Comparison of ENCODE assay signal across 25 mouse cellular contexts in the genomic region with DNA sequence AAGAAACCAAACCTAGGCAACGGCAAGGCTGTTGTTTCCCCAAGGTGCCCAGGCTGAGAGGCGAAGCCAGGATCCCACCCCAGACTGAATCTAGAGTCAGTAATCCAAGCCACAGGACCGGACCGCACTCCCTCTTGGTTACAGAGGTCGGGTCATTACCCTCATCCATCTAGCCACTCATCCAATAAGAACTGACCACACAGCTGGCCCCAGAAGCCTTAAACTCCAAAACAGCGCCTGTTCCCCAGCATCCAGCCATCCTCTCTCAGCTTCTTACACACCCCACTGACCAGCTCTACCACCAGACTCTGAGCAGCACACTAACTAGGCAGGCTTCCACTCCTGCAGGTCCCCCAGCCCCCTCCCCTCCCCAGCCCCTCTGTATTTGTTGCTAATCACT. TPM values are rescaled to one million over a fixed set of nuclear protein-coding genes. Genes with fewer than 3 reads are reported as not detected.
DNase-seq lines count a peak whose midpoint lies in the region; ATAC-seq lines count a peak whose summit lies in the region.
"Had no signal": no experiment of that assay in that cellular context is flagged by ENCODE, and none has a peak within 500 bp of the region (broad histone marks: within the 10 kb centered on the region; RNA-seq: fewer than 3 reads in every experiment).

No protein-coding gene starts in this region.

- H3K36me3 ChIP-seq in kidney, embryonic 14.5 days (ENCODE audit: control insufficient read depth, insufficient read depth, low read length), result no peaks in the 10 kb centered on the region
- H3K36me3 ChIP-seq in kidney, embryonic 16.5 days (ENCODE audit: insufficient read depth, low read length), result no peaks in the 10 kb centered on the region
- no peaks in the 10 kb centered on the region for H3K36me3 ChIP-seq in midbrain, embryonic 10.5 days
- H3K36me3 ChIP-seq in midbrain, embryonic 14.5 days (ENCODE audit: control insufficient read depth, insufficient read depth, low read length), result no peaks in the 10 kb centered on the region
- H3K36me3 ChIP-seq: embryonic facial prominence, embryonic 10.5 days; embryonic facial prominence, embryonic 12.5 days; forebrain, embryonic 15.5 days had no signal

- DNase-seq in kidney, postnatal 14 days, result no peak
- DNase-seq in kidney, adult 8-10 months, result no peak
- DNase-seq in midbrain, embryonic 10.5 days (ENCODE audit: low spot score), result no peak
- DNase-seq in midbrain, embryonic 14.5 days, result no peak
- DNase-seq: adrenal gland, adult 8-10 months; adrenal gland, postnatal 14 days; adrenal gland, postnatal 36 days; B cell, adult 2 months; cerebellum, adult 11-12 months; cerebellum, adult 2 months; cerebellum, adult 9-10 months; cerebellum, postnatal 10 days; cerebellum, postnatal 25 days had no signal

- peaks cover 2% of the 10 kb centered on the region; the same call in 1 of the 2 replicates for H3K4me1 ChIP-seq in kidney, embryonic 14.5 days (ENCODE audit: control insufficient read depth, insufficient read depth, low read length)
- peaks cover 13% of the 10 kb centered on the region; the same call in 1 of the 2 replicates for H3K4me1 ChIP-seq in kidney, embryonic 16.5 days (ENCODE audit: insufficient read depth, low read length)
- H3K4me1 ChIP-seq in midbrain, embryonic 10.5 days, result peaks cover 19% of the 10 kb centered on the region
- no peaks in the 10 kb centered on the region; the same call in 1 of the 2 replicates for H3K4me1 ChIP-seq in midbrain, embryonic 14.5 days (ENCODE audit: control insufficient read depth, insufficient read depth, low read length)

- H3K4me3 ChIP-seq in kidney, embryonic 14.5 days (ENCODE audit: low read length), result no peak overlapping the region
- no peak overlapping the region for H3K4me3 ChIP-seq in kidney, embryonic 16.5 days (ENCODE audit: low read length)
- H3K4me3 ChIP-seq in midbrain, embryonic 10.5 days, result no peak overlapping the region
- H3K4me3 ChIP-seq in midbrain, embryonic 14.5 days (replicated peaks; ENCODE audit: low read depth, low read length), result no peak overlapping the region
- H3K4me3 ChIP-seq: embryonic facial prominence, embryonic 10.5 days; embryonic facial prominence, embryonic 12.5 days; forebrain, embryonic 13.5 days; forebrain, embryonic 15.5 days had no signal

- no peak overlapping the region for H3K27ac ChIP-seq in kidney, embryonic 14.5 days (ENCODE audit: low read depth, low read length)
- H3K27ac ChIP-seq in kidney, embryonic 16.5 days (ENCODE audit: low read length), result no peak overlapping the region
- H3K27ac ChIP-seq in midbrain, embryonic 10.5 days (replicated peaks), result 0 out of 2 replicates have a peak overlapping the region, but pooled peaks have one; percentile 9
- no peak overlapping the region for H3K27ac ChIP-seq in midbrain, embryonic 14.5 days (replicated peaks; ENCODE audit: low read depth, low read length)
- H3K27ac ChIP-seq: embryonic facial prominence, embryonic 10.5 days; embryonic facial prominence, embryonic 12.5 days; forebrain, embryonic 13.5 days; forebrain, embryonic 15.5 days had no signal

- H3K27me3 ChIP-seq in kidney, embryonic 14.5 days (ENCODE audit: control insufficient read depth, insufficient read depth, low read length), result no peaks in the 10 kb centered on the region
- H3K27me3 ChIP-seq in kidney, embryonic 16.5 days (ENCODE audit: insufficient read depth, low read length), result no peaks in the 10 kb centered on the region
- no peaks in the 10 kb centered on the region for H3K27me3 ChIP-seq in midbrain, embryonic 10.5 days (ENCODE audit: low read depth, poor library complexity, severe bottlenecking)
- H3K27me3 ChIP-seq in midbrain, embryonic 14.5 days (ENCODE audit: control insufficient read depth, insufficient read depth, low read length), result no peaks in the 10 kb centered on the region
- H3K27me3 ChIP-seq: embryonic facial prominence, embryonic 12.5 days; forebrain, embryonic 15.5 days; Patski had no signal

- no peak overlapping the region for H3K4me2 ChIP-seq in kidney, embryonic 14.5 days (replicated peaks; ENCODE audit: low read depth, low read length)
- no peak overlapping the region for H3K4me2 ChIP-seq in kidney, embryonic 16.5 days (replicated peaks; ENCODE audit: low read depth, low read length)
- no peak overlapping the region for H3K4me2 ChIP-seq in midbrain, embryonic 14.5 days (ENCODE audit: low read length)
- H3K4me2 ChIP-seq: embryonic facial prominence, embryonic 12.5 days; forebrain, embryonic 13.5 days; forebrain, embryonic 15.5 days had no signal

- no peak overlapping the region for H3K9ac ChIP-seq in kidney, embryonic 14.5 days (ENCODE audit: low read depth, low read length)
- no peak overlapping the region for H3K9ac ChIP-seq in kidney, embryonic 16.5 days (replicated peaks; ENCODE audit: low read length)
- H3K9ac ChIP-seq in midbrain, embryonic 14.5 days (replicated peaks; ENCODE audit: low read length), result no peak overlapping the region
- H3K9ac ChIP-seq: embryonic facial prominence, embryonic 12.5 days; forebrain, embryonic 13.5 days; forebrain, embryonic 15.5 days had no signal

- WGBS in kidney, embryonic 14.5 days, result 22% methylated on average over 6 of the region's 6 CpGs
- WGBS in kidney, embryonic 16.5 days, result 16% methylated on average over 6 of the region's 6 CpGs
- 65% methylated on average over 6 of the region's 6 CpGs for WGBS in midbrain, embryonic 10.5 days
- 58% methylated on average over 6 of the region's 6 CpGs for WGBS in midbrain, embryonic 14.5 days

- no peaks in the 10 kb centered on the region for H3K9me3 ChIP-seq in kidney, embryonic 14.5 days (ENCODE audit: control insufficient read depth, low read length)
- H3K9me3 ChIP-seq in kidney, embryonic 16.5 days (ENCODE audit: low read length), result no peaks in the 10 kb centered on the region
- no peaks in the 10 kb centered on the region for H3K9me3 ChIP-seq in midbrain, embryonic 10.5 days (replicated peaks)
- H3K9me3 ChIP-seq in midbrain, embryonic 14.5 days (ENCODE audit: control insufficient read depth, low read length), result no peaks in the 10 kb centered on the region
- H3K9me3 ChIP-seq: embryonic facial prominence, embryonic 10.5 days; embryonic facial prominence, embryonic 12.5 days; forebrain, embryonic 13.5 days; forebrain, embryonic 15.5 days; G1E had no signal

- peak; percentile 79 for ATAC-seq in kidney, embryonic 14.5 days (ENCODE audit: low FRiP score, low TSS enrichment)
- ATAC-seq in kidney, embryonic 16.5 days (ENCODE audit: low FRiP score, low TSS enrichment), result peak; percentile 52; the same call in 1 of the 2 replicates
- ATAC-seq in midbrain, embryonic 14.5 days (ENCODE audit: low FRiP score, low TSS enrichment), result no peak
- ATAC-seq: activated CD4-positive, CD25-positive, alpha-beta regulatory T cell, adult 4 months; CD4-positive, CD25-positive, alpha-beta regulatory T cell, adult 4 months; forebrain, embryonic 13.5 days; forebrain, embryonic 15.5 days; Patski had no signal

RNA-seq across cellular contexts. Expression of a gene that starts 6.4 kb away (rescaled TPM):
- 15.0 and 19.0 TPM in 2 replicates for polyA plus RNA-seq in kidney, embryonic 14.5 days (2014; fragmentation: Nextera tagmentation; extraction: Ambion mirVana)
- 6.1 and 7.1 TPM in 2 replicates for polyA plus RNA-seq in kidney, embryonic 16.5 days (2015; fragmentation: Nextera tagmentation; extraction: Ambion mirVana)
- 7.2 TPM in 2 replicates for polyA plus RNA-seq in midbrain, embryonic 10.5 days (2016; fragmentation: Nextera tagmentation; extraction: Ambion mirVana)
- polyA plus RNA-seq in midbrain, embryonic 14.5 days (2014; fragmentation: Nextera tagmentation; extraction: Ambion mirVana), result 12.0 and 13.1 TPM in 2 replicates

RNA-seq across cellular contexts. Expression of a gene that starts 37.5 kb away (rescaled TPM):
- polyA plus RNA-seq in kidney, embryonic 14.5 days (2014; fragmentation: Nextera tagmentation; extraction: Ambion mirVana), result not detected in 2 replicates
- polyA plus RNA-seq in kidney, embryonic 16.5 days (2015; fragmentation: Nextera tagmentation; extraction: Ambion mirVana), result 0.97 and 1.8 TPM in 2 replicates
- polyA plus RNA-seq in midbrain, embryonic 10.5 days (2016; fragmentation: Nextera tagmentation; extraction: Ambion mirVana), result 0.15 TPM in 1 of 2 replicates, not detected in the other
- not detected in 2 replicates for polyA plus RNA-seq in midbrain, embryonic 14.5 days (2014; fragmentation: Nextera tagmentation; extraction: Ambion mirVana)
- polyA plus RNA-seq: activated CD4-positive, CD25-positive, alpha-beta regulatory T cell, adult 4 months; CD4-positive, CD25-positive, alpha-beta regulatory T cell, adult 4 months; cerebellum, adult 2 months; cortical plate, adult 2 months; forebrain, embryonic 11.5 days; forebrain, embryonic 13.5 days; forebrain, embryonic 15.5 days; G1E; Patski had no signal
